Mouse (Mus musculus): ENCODE results near the gene Hypm.

The Hypm gene

DNA sequence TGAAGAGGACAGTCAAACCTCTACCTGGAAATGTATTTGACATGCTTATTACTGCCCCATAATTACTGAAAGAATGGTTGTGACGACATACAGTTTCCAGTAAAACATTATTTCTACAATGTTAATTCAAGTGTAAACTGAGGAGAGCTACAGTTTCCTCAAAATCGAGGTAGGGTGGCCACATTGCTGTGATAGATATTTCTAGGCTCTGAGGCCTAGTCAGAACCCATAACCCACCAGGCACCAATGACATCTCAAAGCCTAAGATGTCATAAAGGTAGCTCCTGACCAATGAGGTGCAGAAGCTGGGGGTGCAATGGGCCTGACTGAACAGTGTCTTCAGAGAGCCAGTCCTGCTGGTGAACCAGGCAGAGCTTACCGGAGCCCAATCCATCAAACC lies at the start of gene Hypm:
TSS of gene Hypm (plus strand) at position 301 of the 400 bp plus-strand sequence.
- no peak for DNase-seq (ENCODE audit: low spot score)

- DNase-seq (ENCODE audit: low spot score): no peak
Observed at GRCm38 (mm10) chrX:9810101-9810500, 36.6 kb upstream of the Hypm start.

GRCm38 (mm10) chrX:9812469-9812868 lies 34.3 kb upstream of the Hypm start:
- DNase-seq (ENCODE audit: low spot score): no peak

GRCm38 (mm10) chrX:9834779-9835178 lies 11.9 kb upstream of the Hypm start:
- no peak for DNase-seq (ENCODE audit: low spot score)

DNA sequence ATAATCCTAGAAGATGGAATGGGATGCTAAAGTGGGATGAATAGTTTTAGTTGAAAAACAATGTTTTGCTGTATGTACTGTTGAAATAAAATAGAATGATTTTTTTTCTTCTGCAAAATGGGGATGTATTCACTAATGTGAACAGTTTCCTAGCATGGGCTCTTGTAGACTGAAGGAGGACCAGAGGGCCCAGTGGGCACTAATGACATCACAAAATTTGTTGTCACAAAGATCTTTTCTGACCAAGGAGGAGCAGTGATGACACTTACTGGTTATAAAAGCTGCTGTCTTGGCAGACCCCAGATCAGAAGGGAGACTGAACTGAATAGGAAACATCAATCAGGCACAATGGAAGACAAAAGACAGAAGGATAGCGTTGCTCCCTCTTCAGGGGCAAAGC lies 2.7 kb downstream of the Hypm start, which contains the start of gene H2al3:
TSS of gene H2al3 (plus strand) at position 301 of the 400 bp plus-strand sequence.
- no peak for DNase-seq (ENCODE audit: low spot score)

GRCm38 (mm10) chrX:9861859-9862258 lies 15.1 kb downstream of the Hypm start:
- no peak for DNase-seq (ENCODE audit: low spot score)

GRCm38 (mm10) chrX:9875519-9875918 lies 28.8 kb downstream of the Hypm start:
- no peak for DNase-seq (ENCODE audit: low spot score)

DNA sequence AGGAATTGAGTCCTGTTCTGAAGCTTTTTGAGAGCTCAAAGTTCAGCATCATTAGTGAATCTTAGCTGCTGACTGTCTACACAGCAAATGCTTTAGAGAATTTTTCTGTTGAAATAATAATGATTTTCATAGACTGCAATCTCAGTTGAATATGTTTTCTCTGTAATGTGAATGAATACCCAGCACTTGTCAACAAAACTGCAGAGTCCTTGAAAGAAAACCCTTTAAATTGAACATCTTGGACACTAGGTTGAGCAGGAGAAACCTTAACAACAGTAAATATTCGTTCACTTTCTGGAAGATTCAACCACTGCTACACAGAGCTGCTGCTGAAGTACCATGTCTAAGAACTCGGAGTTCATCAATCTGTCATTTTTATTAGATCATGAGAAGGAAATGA lies 38.6 kb downstream of the Hypm start, which contains the start of gene Sytl5:
TSS of gene Sytl5 (plus strand) at position 301 of the 400 bp plus-strand sequence.
- DNase-seq (ENCODE audit: low spot score): no peak

Data from ovary, adult 18-20 months (tissue).